Mouse (Mus musculus) lung, embryonic 16.5 days (tissue): ENCODE results near the gene 4930432M17Rik. TPM values are rescaled to one million over a fixed set of nuclear protein-coding genes. Genes with fewer than 3 reads are reported as not detected.

Experiments
- ATAC-seq: fragments of 200-750 bp; cut with Nextera tagmentation; 2 replicates; pipeline ENCODE4 v1.8.0; 2017; ENCODE audit warnings: low read depth, mild to moderate bottlenecking, moderate library complexity
- H3K27ac ChIP-seq: fragments of 300-500 bp; sonication (generic); 2 replicates; pipeline ENCODE4 v1.5.1; 2014; ENCODE audit warnings: mild to moderate bottlenecking, control low read depth, low read length
- H3K27me3 ChIP-seq: fragments of 300-500 bp; sonication (generic); 2 replicates; pipeline ENCODE4 v1.6.1; 2014; ENCODE audit warnings: low read depth, low read length, mixed read lengths; ENCODE audit not compliant: control insufficient read depth, insufficient read depth
- H3K36me3 ChIP-seq: fragments of 300-500 bp; sonication (generic); 2 replicates; pipeline ENCODE4 v1.6.1; 2014; ENCODE audit warnings: low read length; ENCODE audit not compliant: control insufficient read depth, insufficient read depth
- H3K4me1 ChIP-seq: fragments of 300-500 bp; sonication (generic); replicated peaks from 2 replicates; pipeline ENCODE4 v1.6.1; 2014; ENCODE audit warnings: low read length, mixed read lengths; ENCODE audit not compliant: control insufficient read depth, insufficient read depth
- H3K4me2 ChIP-seq: fragments of 300-500 bp; sonication (generic); 2 replicates; pipeline ENCODE4 v1.6.1; 2014; ENCODE audit warnings: low read depth, low read length, control low read depth
- H3K4me3 ChIP-seq: fragments of 300-500 bp; sonication (generic); 2 replicates; pipeline ENCODE4 v1.5.1; 2014; ENCODE audit warnings: mild to moderate bottlenecking, low read length, control low read depth
- H3K9ac ChIP-seq: fragments of 300-500 bp; sonication (generic); 2 replicates; pipeline ENCODE4 v1.6.1; 2014; ENCODE audit warnings: low read length, control low read depth
- H3K9me3 ChIP-seq: fragments of 300-500 bp; sonication (generic); 2 replicates; pipeline ENCODE4 v1.6.1; 2016; ENCODE audit warnings: low read length; ENCODE audit not compliant: control insufficient read depth
- WGBS: fragments of 180-500 bp; shearing (Covaris S2); extraction: QIAGEN DNeasy Blood & Tissue Kit; methylation state at CpG from one replicate; pipeline ENCODE4 v1.1.7; 2014; 5-methylcytosine and 5-hydroxymethylcytosine counted together
- polyA plus RNA-seq: library from polyadenylated mRNA; unstranded; fragments of >200 nt; fragmentation: Nextera tagmentation; extraction: Ambion mirVana; gene quantifications from 2 replicates; pipeline ENCODE4 v1.2.1, GENCODE M21; 2015

Gene 4930432M17Rik
- polyA plus RNA-seq, 1 experiment from 2014 or later: not detected

DNA sequence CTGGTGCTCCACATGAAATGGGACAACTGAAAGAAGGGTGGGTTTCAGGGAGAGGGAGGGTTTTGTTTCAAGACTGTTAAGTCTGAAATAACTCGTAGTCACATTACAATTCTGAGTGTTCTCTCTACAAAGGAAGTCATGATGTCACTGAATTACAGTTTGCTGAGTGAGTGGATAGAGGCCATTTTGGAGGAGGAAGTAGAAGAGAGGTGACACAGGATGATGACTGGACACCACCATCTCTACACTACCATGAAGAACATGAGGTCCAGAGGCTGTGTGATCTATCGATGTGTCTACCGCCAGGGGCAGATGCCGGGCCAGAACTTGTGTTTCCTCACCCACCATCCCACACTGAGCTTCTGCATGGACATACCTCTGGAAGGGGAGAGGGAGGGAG is 13.6 kb upstream of the 4930432M17Rik start:
- Histone ChIP-seq H3K4me2 (no peak overlapping the region), H3K9ac (no peak overlapping the region), H3K9me3 (no peaks in the 10 kb centered on the region), H3K36me3 (no peaks in the 10 kb centered on the region), H3K27ac (no peak overlapping the region), H3K4me3 (no peak overlapping the region), H3K27me3 (no peaks in the 10 kb centered on the region), H3K4me1 (peaks cover 3% of the 10 kb centered on the region; the same call in 1 of the 2 replicates)
- WGBS: 95% methylated on average over 4 of the region's 4 CpGs
- ATAC-seq: no peak

DNA sequence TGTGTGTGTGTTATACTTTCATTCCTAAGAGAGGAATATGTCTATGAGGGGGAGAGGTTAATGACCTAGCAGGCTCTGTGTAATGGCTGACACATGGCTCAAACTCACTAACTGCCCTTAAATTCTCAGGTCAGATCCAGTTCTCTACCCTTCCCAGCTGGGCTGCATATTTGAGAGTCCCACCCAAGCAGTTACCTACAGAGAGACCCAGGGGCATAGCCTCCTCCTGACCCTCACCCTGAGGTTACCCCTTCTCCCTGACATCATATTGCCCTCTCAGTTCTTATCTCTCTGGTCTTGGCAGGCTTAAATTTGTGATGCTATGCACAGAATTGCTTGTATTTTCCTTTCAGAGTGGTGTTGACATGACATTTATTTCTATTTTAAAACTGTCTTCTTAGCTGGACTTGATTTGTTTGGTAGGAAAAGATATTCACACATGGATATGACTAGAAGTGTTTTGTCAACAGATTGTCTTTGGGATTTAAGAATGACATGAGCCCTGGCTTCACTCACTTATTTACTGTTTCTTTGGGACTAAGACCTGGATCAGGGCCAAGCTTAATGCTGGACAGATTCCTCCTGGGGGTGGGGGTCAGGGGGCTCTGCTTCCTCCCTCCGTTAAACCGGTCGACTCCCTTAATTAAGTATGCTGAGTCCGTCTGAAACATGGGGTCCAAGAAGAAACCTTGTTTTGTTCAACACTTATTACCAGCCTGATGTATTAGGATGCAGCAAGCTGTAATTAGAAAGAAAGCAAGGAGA is 7.7 kb upstream of the 4930432M17Rik start:
- no peaks in the 10 kb centered on the region for H3K27me3 ChIP-seq
- ATAC-seq: peak; percentile 71

DNA sequence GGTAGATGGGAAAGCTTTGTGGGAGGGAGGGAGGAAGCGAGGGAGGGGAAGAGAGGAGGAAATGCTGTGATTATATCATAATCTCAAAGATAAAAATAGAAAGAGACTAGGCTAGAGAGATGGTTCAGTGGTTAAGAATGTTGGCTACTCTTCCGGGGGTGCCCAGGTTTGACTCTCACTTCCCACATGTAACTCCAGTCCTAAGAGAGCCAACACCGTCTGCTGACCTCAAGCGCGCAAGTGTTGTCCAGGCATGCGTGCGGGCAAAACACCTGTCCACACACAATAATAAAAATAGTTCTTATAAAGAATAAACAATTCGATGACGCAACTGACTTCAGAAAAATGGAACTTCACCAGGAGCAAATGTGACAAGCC is 7.1 kb upstream of the 4930432M17Rik start:
- Histone ChIP-seq H3K4me1 (peaks cover 19% of the 10 kb centered on the region), H3K27me3 (no peaks in the 10 kb centered on the region), H3K36me3 (no peaks in the 10 kb centered on the region), H3K9ac (no peak overlapping the region), H3K27ac (no peak overlapping the region), H3K4me3 (no peak overlapping the region), H3K4me2 (no peak overlapping the region), H3K9me3 (no peaks in the 10 kb centered on the region)
- 78% methylated on average over 9 of the region's 9 CpGs for WGBS
- no peak for ATAC-seq

More for the DNA sequence above, 7.7 kb upstream of the 4930432M17Rik start:
- H3K36me3 ChIP-seq: no peaks in the 10 kb centered on the region
- H3K9me3 ChIP-seq: no peaks in the 10 kb centered on the region
- no peak overlapping the region for H3K4me2 ChIP-seq
- peaks cover 19% of the 10 kb centered on the region for H3K4me1 ChIP-seq
- H3K27ac ChIP-seq: no peak overlapping the region
- H3K9ac ChIP-seq: no peak overlapping the region
- 27% methylated on average over 4 of the region's 4 CpGs for WGBS
- H3K4me3 ChIP-seq: no peak overlapping the region

DNA sequence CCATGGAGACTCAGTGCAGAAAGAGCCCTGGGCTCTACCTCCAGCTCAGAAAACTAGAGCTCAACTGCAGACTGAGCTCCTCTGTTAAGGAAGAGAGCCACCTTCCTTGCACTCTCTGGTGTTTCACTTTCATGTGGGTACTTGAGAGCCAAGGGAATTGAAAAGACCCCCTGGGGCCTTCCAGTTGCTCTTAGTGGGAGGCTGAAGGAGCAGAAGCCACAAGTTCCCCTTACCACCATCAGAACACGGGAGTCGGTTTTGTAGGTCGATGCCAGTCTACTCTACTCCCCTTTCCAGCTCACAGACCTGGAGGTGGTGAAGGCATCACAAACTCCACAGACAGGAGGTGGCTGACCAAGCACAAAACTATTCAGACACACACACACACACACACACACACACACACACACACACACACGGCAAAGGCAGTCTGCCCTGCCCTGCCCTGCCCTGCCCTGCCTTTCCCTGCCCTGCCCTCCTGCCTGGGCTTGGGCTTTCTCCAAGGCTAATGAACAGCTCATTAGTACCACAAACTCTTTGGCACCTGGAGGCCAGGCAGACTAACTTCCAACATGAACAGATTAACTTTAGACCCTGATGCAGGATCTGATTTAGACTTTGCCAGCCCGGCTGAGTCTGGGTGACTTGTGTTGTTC is 1.7 kb downstream of the 4930432M17Rik start:
- Histone ChIP-seq H3K4me1 (peaks cover 3% of the 10 kb centered on the region; the same call in 1 of the 2 replicates), H3K27me3 (no peaks in the 10 kb centered on the region), H3K27ac (no peak overlapping the region), H3K4me2 (no peak overlapping the region), H3K4me3 (no peak overlapping the region), H3K9me3 (no peaks in the 10 kb centered on the region), H3K9ac (no peak overlapping the region), H3K36me3 (no peaks in the 10 kb centered on the region)
- no peak for ATAC-seq
- 66% methylated on average over 5 of the region's 5 CpGs for WGBS

DNA sequence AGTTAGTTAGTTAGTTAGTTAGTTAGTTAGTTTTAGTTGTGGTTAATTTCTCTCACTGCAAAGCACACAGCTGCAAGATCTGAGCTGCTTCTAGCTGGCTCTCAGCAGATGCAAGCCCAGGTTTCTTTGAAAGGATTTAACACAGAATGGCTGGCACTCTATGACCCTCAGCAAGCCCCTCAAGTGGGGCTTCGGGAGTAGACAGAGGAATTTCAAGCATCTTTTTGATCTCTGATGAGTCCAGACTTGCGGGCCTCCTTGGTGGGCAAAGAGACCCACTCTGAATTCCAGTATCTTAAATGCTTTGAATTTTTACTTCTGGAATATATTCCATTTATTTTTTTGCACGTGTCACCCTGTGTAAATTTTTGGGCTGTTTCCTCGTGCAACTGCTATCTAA is 8.4 kb downstream of the 4930432M17Rik start:
- H3K9ac ChIP-seq: no peak overlapping the region
- H3K27ac ChIP-seq: peak overlapping the region; percentile 50
- H3K9me3 ChIP-seq: no peaks in the 10 kb centered on the region
- H3K4me2 ChIP-seq: no peak overlapping the region
- ATAC-seq: peak; percentile 84
- H3K27me3 ChIP-seq: no peaks in the 10 kb centered on the region
- H3K36me3 ChIP-seq: no peaks in the 10 kb centered on the region
- H3K4me1 ChIP-seq: peaks cover 8% of the 10 kb centered on the region
- WGBS: 20% methylated on average over 4 of the region's 4 CpGs
- H3K4me3 ChIP-seq: no peak overlapping the region

DNA sequence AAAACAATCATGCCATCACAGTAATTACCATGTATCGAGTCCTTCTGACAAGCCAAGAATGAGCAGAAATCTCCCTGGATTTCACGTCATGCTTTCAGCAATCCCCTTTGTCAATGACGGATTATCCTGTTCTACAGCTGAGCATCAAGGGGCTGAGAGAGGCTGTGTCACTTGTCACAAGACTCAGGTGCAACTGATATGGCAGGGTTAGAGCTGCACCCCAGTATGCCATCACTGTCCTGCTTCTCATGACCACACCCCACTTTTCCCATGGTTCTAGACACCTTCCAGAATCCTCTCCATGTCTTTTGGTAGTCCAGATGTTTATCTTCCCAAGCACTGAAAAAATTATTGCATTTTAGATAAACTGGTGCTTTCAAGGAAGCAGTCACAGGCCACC is 8.9 kb downstream of the 4930432M17Rik start:
- Histone ChIP-seq H3K9me3 (no peaks in the 10 kb centered on the region), H3K36me3 (no peaks in the 10 kb centered on the region), H3K27ac (peak overlapping the region; percentile 24; the same call in 1 of the 2 replicates), H3K27me3 (no peaks in the 10 kb centered on the region), H3K9ac (no peak overlapping the region), H3K4me1 (peaks cover 8% of the 10 kb centered on the region), H3K4me2 (no peak overlapping the region), H3K4me3 (no peak overlapping the region)
- 30% methylated on average over 3 of the region's 3 CpGs for WGBS
- ATAC-seq: no peak

DNA sequence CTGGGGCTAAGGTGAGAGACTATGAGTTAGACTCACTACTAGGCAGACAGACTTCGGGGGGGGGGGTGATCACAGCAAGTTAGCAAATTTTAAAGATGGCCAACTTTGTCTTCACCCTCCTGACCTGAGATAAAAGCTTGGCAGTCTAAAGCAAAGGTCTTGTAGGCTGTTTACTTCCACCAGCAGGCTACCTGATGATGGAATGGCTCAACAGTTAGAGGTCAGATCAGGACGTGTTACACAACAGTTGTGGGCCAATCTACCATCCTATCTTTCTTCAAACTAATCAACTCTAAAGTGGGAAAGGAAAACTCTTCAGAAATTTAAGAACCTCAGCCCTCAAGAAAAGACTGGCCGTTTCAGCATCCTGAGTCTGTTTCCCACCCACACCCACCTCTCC is 9.6 kb downstream of the 4930432M17Rik start:
- no peak overlapping the region for H3K9ac ChIP-seq
- 24% methylated on average over 3 of the region's 3 CpGs for WGBS
- peaks cover 7% of the 10 kb centered on the region for H3K4me1 ChIP-seq
- H3K36me3 ChIP-seq: no peaks in the 10 kb centered on the region
- no peak for ATAC-seq
- H3K4me3 ChIP-seq: no peak overlapping the region
- H3K4me2 ChIP-seq: no peak overlapping the region
- no peaks in the 10 kb centered on the region for H3K27me3 ChIP-seq
- no peak overlapping the region for H3K27ac ChIP-seq
- H3K9me3 ChIP-seq: no peaks in the 10 kb centered on the region

DNA sequence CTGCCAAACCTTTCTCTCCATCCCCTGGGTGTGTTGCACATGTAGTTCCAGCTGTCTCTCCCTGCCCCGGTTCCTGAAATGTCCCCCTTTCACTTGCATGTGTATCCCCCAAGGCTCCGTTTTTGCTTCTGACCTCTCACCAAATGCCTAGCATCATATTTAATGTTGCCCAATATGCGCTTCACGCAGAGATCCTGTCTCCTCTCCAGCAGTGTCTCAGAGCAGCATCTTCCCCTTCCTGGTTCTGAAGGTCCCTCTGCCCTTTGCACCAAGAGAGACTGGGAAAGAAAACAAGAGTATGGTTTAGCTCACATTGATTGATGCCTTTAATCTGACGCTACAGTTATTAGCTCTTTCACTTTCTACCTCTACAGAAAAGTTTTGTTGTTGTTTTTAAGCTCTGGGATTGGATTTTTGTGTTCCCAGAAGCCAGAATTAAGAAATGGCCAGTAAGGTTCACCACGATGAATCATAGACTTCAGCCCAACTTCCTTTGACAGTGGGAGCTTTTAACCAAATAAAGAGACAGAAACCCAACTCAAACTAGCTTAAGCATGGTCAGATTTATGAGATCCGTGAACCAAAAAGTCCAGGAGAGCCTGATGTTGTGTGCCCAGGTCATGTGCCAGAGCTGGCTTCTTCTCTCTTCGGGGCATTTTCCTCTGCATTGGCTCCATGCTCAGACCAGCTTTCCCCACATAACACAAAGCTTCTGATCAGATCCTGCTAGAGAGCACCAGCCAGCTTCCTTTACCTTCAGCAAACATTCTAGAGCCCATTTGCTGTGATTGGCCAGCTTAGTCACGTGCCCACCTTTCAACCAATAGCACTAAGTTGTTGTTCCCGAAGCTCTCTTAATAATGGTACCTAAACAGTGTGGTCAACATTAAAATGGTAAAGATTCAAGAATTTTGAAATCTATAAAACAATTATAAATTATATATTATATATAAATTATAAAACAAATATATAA is 12.2 kb downstream of the 4930432M17Rik start:
- 69% methylated on average over 10 of the region's 10 CpGs for WGBS
- no peaks in the 10 kb centered on the region for H3K36me3 ChIP-seq
- ATAC-seq: no peak
- H3K9me3 ChIP-seq: no peaks in the 10 kb centered on the region
- no peak overlapping the region for H3K4me2 ChIP-seq
- peaks cover 5% of the 10 kb centered on the region for H3K4me1 ChIP-seq
- no peak overlapping the region for H3K9ac ChIP-seq
- no peaks in the 10 kb centered on the region for H3K27me3 ChIP-seq
- H3K4me3 ChIP-seq: no peak overlapping the region
- no peak overlapping the region for H3K27ac ChIP-seq

DNA sequence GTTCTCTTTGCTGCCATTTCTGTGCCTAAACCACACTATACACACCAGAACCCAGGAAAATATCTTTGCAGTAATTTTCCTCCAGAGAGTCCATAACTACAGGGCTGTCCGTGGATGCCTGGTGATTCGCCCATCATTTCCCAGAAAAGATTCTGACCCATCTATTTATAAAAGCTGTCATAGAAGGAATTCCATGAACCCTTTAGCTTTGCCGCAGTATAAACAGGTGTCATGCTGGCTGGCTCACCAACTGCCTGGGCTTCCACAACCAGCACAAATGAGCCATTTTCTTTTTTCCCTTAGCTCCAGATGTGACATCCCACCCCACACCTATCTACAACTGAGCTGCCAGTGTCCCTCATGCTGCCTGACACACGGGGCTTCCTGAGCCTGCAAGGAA is 14.0 kb downstream of the 4930432M17Rik start:
- Histone ChIP-seq H3K27me3 (no peaks in the 10 kb centered on the region), H3K4me3 (no peak overlapping the region), H3K4me2 (no peak overlapping the region), H3K9ac (no peak overlapping the region), H3K9me3 (no peaks in the 10 kb centered on the region), H3K4me1 (no peaks in the 10 kb centered on the region; the same call in 1 of the 2 replicates), H3K27ac (no peak overlapping the region), H3K36me3 (no peaks in the 10 kb centered on the region)
- WGBS: 37% methylated on average over 4 of the region's 4 CpGs
- ATAC-seq: no peak
